Mouse (Mus musculus): ENCODE data around the gene Ifna11. TPM values are rescaled to one million over a fixed set of nuclear protein-coding genes. Genes with fewer than 3 reads are reported as not detected.

The Ifna11 gene
- polyA plus RNA-seq, 1 experiment, result not detected

GRCm38 (mm10) chr4:88865011-88865569, 45.3 kb downstream of the Ifna11 start:
- TF ChIP-seq POLR2A (IDR thresholded peaks at IDR 0.05; ENCODE audit: control insufficient read depth, extremely low read depth, insufficient read depth, low read length, poor library complexity) (no peak), CTCF (IDR thresholded peaks at IDR 0.05; ENCODE audit: borderline replicate concordance, control insufficient read depth, extremely low read depth, insufficient read depth, low read length, poor library complexity) (no peak)
- Histone ChIP-seq H3K27ac (ENCODE audit: control insufficient read depth, insufficient read depth, low read length) (peak overlapping the region; percentile 65), H3K4me3 (ENCODE audit: control insufficient read depth, insufficient read depth, low read length) (no peak overlapping the region), H3K4me1 (replicated peaks; ENCODE audit: control insufficient read depth, insufficient read depth, low read length) (peaks cover 7% of the 10 kb centered on the region), H3K36me3 (ENCODE audit: control insufficient read depth, insufficient read depth, low read length) (no peaks in the 10 kb centered on the region), H3K27me3 (ENCODE audit: control insufficient read depth, insufficient read depth, low read length) (no peaks in the 10 kb centered on the region)
- DNase-seq, result no peak
- whole genome bisulfite sequencing, result 6% methylated on average over 6 of the region's 6 CpGs

- TF ChIP-seq CTCF (IDR thresholded peaks at IDR 0.05; ENCODE audit: borderline replicate concordance, control insufficient read depth, extremely low read depth, insufficient read depth, low read length, poor library complexity), result peak; percentile 85; the same call in 1 of the 2 replicates
- TF ChIP-seq POLR2A (IDR thresholded peaks at IDR 0.05; ENCODE audit: control insufficient read depth, extremely low read depth, insufficient read depth, low read length, poor library complexity), result no peak
- Histone ChIP-seq H3K27me3 (ENCODE audit: control insufficient read depth, insufficient read depth, low read length) (no peaks in the 10 kb centered on the region), H3K4me1 (replicated peaks; ENCODE audit: control insufficient read depth, insufficient read depth, low read length) (peaks cover 7% of the 10 kb centered on the region), H3K4me3 (ENCODE audit: control insufficient read depth, insufficient read depth, low read length) (no peak overlapping the region; the same call in 1 of the 2 replicates), H3K27ac (ENCODE audit: control insufficient read depth, insufficient read depth, low read length) (no peak overlapping the region), H3K36me3 (ENCODE audit: control insufficient read depth, insufficient read depth, low read length) (no peaks in the 10 kb centered on the region)
- DNase-seq, result peak; percentile 87
- 2% methylated on average over 8 of the region's 8 CpGs for WGBS
Observed at GRCm38 (mm10) chr4:88867366-88867925, 47.7 kb downstream of the Ifna11 start.

GRCm38 (mm10) chr4:88867926-88868911, 48.5 kb downstream of the Ifna11 start:
- H3K4me3 ChIP-seq (ENCODE audit: control insufficient read depth, insufficient read depth, low read length), result peak overlapping the region; percentile 93
- H3K27me3 ChIP-seq (ENCODE audit: control insufficient read depth, insufficient read depth, low read length), result no peaks in the 10 kb centered on the region
- 9% methylated on average over 31 of the region's 31 CpGs for WGBS
- peak; percentile 64 for DNase-seq
- H3K27ac ChIP-seq (ENCODE audit: control insufficient read depth, insufficient read depth, low read length), result peak overlapping the region; percentile 67
- H3K36me3 ChIP-seq (ENCODE audit: control insufficient read depth, insufficient read depth, low read length), result no peaks in the 10 kb centered on the region
- H3K4me1 ChIP-seq (replicated peaks; ENCODE audit: control insufficient read depth, insufficient read depth, low read length), result peaks cover 7% of the 10 kb centered on the region
- TF ChIP-seq CTCF (IDR thresholded peaks at IDR 0.05; ENCODE audit: borderline replicate concordance, control insufficient read depth, extremely low read depth, insufficient read depth, low read length, poor library complexity) (no peak), POLR2A (IDR thresholded peaks at IDR 0.05; ENCODE audit: control insufficient read depth, extremely low read depth, insufficient read depth, low read length, poor library complexity) (0 out of 2 replicates have a peak, but pooled peaks have one; percentile 37)

Other genes with a start within 250 kb of the Ifna11 start
- not detected in 2 replicates for gene Ifna14, start 248.2 kb upstream of the Ifna11 start, polyA plus RNA-seq (2012; rRNA removed)
- gene Ifna9, start 227.6 kb upstream of the Ifna11 start, polyA plus RNA-seq (2012; rRNA removed), result not detected in 2 replicates
- not detected in 2 replicates for gene Ifna12, start 216.6 kb upstream of the Ifna11 start, polyA plus RNA-seq (2012; rRNA removed)
- gene C87499, start 185.5 kb upstream of the Ifna11 start, polyA plus RNA-seq (2012; rRNA removed), result not detected in 2 replicates
- gene Ifna13, start 175.5 kb upstream of the Ifna11 start, polyA plus RNA-seq (2012; rRNA removed), result not detected in 2 replicates
- gene Ifna16, start 143.0 kb upstream of the Ifna11 start, polyA plus RNA-seq (2012; rRNA removed), result not detected in 2 replicates
- not detected in 2 replicates for gene Ifna2, start 136.0 kb upstream of the Ifna11 start, polyA plus RNA-seq (2012; rRNA removed)
- 0.17 TPM in 1 of 2 replicates, not detected in the other for gene Ifnab, start 128.6 kb upstream of the Ifna11 start, polyA plus RNA-seq (2012; rRNA removed)
- 0.86 and 1.5 TPM in 2 replicates for gene Gm26566, start 98.2 kb upstream of the Ifna11 start, polyA plus RNA-seq (2012; rRNA removed)
- gene Klhl9, start 97.5 kb upstream of the Ifna11 start, polyA plus RNA-seq (2012; rRNA removed), result 21.3 and 29.3 TPM in 2 replicates
- gene Gm13271, start 65.1 kb upstream of the Ifna11 start, polyA plus RNA-seq (2012; rRNA removed), result not detected in 2 replicates
- gene Gm13283, start 59.8 kb upstream of the Ifna11 start, polyA plus RNA-seq (2012; rRNA removed), result 0.07 and 0.08 TPM in 2 replicates
- gene Gm13290, start 46.1 kb upstream of the Ifna11 start, polyA plus RNA-seq (2012; rRNA removed), result not detected in 2 replicates
- not detected in 2 replicates for gene Gm13289, start 43.0 kb upstream of the Ifna11 start, polyA plus RNA-seq (2012; rRNA removed)
- gene Gm13272, start 40.1 kb upstream of the Ifna11 start, polyA plus RNA-seq (2012; rRNA removed), result not detected in 2 replicates
- gene Ifnz, start 37.8 kb upstream of the Ifna11 start, polyA plus RNA-seq (2012; rRNA removed), result 0.16 TPM in 1 of 2 replicates, not detected in the other
- gene Gm13276, start 34.2 kb upstream of the Ifna11 start, polyA plus RNA-seq (2012; rRNA removed), result not detected in 2 replicates
- not detected in 2 replicates for gene Gm13277, start 31.3 kb upstream of the Ifna11 start, polyA plus RNA-seq (2012; rRNA removed)
- not detected in 2 replicates for gene Gm13278, start 28.4 kb upstream of the Ifna11 start, polyA plus RNA-seq (2012; rRNA removed)
- not detected in 2 replicates for gene Gm13275, start 25.5 kb upstream of the Ifna11 start, polyA plus RNA-seq (2012; rRNA removed)
- gene Gm13279, start 22.6 kb upstream of the Ifna11 start, polyA plus RNA-seq (2012; rRNA removed), result not detected in 2 replicates
- gene Gm13285, start 20.3 kb upstream of the Ifna11 start, polyA plus RNA-seq (2012; rRNA removed), result not detected in 2 replicates
- gene Gm13287, start 16.7 kb upstream of the Ifna11 start, polyA plus RNA-seq (2012; rRNA removed), result not detected in 2 replicates
- not detected in 2 replicates for gene Gm13288, start 14.4 kb upstream of the Ifna11 start, polyA plus RNA-seq (2012; rRNA removed)
- not detected in 2 replicates for gene Ifna7, start 3.7 kb upstream of the Ifna11 start, polyA plus RNA-seq (2012; rRNA removed)
- gene Ifna6, start 7.5 kb downstream of the Ifna11 start, polyA plus RNA-seq (2012; rRNA removed), result not detected in 2 replicates
- not detected in 2 replicates for gene Ifna5, start 15.6 kb downstream of the Ifna11 start, polyA plus RNA-seq (2012; rRNA removed)
- gene Ifna4, start 21.9 kb downstream of the Ifna11 start, polyA plus RNA-seq (2012; rRNA removed), result not detected in 2 replicates
- not detected in 2 replicates for gene Ifna1, start 30.1 kb downstream of the Ifna11 start, polyA plus RNA-seq (2012; rRNA removed)
- not detected in 2 replicates for gene Ifne, start 60.2 kb downstream of the Ifna11 start, polyA plus RNA-seq (2012; rRNA removed)

Data from thymus, adult 2 months (tissue).